Mouse (Mus musculus) layer of hippocampus, postnatal 10 days (tissue): ENCODE data around the gene Exosc9. TPM values are rescaled to one million over a fixed set of nuclear protein-coding genes. Genes with fewer than 3 reads are reported as not detected.
"Not testable (repeated sequence)": the region's sequence is repeated elsewhere in the genome, so short reads cannot be mapped to it uniquely, and the experiment has no call there.

Experiments used
- DNase-seq, 2 experiments: peaks; one replicate each; pipeline ENCODE4 v3.0.0; 2021; ENCODE audit warnings: low spot score in 2 of 2
- total RNA-seq, 2 experiments: library from RNA; stranded (reverse); gene quantifications; 2 replicates each; pipeline ENCODE4 v1.2.3; 2021

Exosc9 gene
- total RNA-seq, 2 experiments from 2014 or later, result 46.7 to 50.4 TPM

DNA sequence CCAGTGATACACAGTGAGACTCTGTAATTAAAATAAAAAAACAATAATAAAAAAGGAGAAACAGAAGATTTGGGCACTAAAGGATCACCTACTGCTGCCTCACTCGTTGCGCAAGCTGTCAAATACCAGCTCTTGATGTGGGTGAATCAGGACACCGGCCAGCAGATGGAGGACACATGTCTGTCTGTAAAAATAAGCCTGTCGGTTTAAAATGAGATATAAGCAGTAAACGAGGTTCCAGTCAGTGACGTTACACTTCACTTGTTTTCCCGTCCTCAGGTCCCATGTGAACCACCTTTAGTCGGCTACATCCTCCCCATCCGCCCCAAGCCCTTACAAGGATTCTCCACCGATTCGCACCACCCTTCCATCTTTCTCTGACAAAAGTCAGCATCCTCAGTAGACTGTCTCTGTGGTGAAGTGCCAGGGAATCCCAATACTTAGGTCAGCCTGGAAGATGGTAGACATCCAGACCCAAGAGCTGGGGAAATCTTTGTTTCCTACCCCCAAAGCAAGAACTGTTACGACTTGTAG lies 488 bp upstream of the Exosc9 start:
- no peak for DNase-seq

DNA sequence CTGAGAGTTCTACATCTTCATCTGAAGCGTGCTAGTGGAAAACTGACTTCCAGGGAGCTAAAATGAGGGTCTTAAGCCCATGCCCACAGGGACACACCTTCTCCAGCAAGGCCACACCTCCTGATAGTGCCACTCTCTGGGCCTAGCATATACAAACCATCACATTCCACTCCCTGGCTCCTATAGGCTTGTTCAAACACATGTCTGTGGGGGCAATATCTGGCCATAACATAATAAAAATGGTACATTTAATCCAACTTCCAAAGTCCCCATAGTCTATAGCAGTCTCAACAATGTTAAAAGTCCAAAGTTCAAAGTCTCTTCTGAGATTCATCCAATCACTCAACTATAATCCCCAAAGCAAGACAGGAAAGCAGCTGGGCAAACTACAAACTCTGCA lies 5.2 kb downstream of the Exosc9 start:
- DNase-seq, result no peak

DNA sequence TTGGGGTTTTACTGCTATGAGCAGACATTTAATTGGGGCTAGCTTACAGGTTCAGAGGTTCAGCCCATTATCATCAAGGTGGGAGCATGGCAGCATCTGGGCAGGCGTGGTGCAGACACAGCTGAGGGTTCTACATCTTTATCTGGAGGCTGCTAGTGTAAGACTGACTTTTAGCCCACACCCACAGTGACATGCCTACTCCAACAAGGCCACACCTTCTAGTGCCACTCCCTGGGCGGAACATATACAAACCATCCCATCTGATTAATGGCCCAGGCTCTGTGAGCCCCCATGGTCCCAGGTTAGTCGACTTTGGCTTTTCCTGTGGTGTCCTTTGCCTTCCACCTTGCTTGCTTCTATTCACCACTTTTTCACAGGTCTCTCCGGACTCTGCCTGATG lies 7.2 kb downstream of the Exosc9 start:
- DNase-seq, result no peak

DNA sequence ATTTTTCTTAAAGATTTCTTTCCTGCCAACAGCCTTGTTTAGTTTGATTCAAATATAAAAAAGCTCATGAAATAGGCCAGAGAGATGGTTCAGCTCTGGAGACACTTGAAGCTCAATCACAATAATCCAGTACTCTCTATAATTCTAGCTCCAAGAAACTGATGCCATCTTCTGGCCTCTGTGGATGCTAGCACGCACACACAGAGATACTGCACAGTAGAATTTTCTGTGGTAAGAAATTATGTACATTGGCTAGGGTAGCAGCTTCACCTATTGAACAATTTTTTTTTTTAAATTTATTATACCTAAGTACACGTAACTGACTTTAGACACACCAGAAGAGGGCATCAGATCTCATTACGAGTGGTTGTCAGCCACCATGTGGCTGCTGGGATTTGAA lies 11.3 kb downstream of the Exosc9 start:
- no peak for DNase-seq

DNA sequence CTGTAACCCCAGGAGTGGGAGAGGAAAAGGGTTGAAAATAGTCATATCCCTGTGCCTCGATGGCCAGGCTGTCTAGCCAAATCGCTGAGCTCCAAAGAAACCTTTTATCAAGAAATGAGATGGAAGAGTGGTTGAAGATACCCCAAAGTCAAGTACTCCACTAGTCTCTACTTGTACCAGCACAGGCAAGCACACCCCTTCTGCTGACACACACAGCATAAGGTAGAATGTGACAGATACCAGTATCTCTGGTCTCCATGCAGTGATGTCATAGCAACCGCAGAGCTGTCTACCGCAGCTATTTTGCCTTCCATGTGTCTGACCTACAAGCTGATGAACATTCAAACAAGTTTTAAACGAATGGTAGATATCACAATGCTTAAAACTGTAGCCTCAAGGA lies 17.4 kb downstream of the Exosc9 start:
- DNase-seq, result no peak

DNA sequence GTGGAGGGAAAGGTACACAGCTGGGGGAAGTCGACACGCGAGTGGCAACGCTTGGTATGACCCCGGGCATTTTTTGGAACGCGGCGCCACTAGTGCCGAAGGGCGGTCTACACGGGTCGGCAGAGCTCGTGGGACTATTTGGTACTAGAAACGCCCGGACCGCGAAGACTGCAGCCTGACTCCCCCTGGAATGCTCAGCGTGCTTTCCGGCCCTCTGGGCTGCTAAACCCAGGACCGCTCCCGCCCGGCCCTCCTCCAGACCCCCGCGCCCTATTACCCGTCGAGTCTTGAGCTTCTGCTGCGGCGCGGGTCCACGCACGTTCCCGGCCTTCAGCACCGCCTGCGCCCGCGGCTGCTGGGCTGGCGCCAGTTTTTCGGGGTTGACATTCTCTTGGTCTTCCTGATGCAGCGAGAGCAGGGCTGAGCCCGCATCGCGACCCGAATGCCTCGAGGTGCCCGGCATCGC lies 19.0 kb downstream of the Exosc9 start:
- no peak for DNase-seq

DNA sequence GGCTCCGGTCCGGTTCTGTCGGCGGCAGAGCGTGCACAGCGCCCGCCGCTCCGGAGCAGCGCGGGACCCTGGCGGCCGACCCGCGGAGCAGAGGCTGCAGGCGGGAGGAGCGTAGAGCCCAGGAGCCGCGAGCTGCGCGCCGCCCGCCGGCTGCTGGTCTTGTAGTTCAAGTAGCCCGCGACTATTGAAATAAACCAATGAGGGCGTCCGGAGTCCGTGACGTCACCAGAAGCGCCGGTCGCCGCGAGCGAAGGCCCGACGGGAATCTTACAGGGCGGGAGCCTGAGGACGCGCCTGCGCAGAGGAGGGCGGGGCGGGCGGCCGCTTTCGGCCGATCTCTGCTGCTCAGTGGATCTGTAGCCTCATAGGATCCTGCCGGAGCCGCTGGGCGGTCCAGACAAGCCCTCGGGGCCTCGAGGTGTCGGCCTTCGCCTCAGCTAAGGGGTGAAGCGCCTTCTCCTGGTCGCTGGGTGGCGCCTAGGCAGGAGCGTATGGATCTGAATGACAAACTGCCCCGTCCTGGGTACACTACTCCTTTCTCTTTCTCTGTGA lies 19.5 kb downstream of the Exosc9 start, which contains the start of gene Ccna2:
Gene Ccna2 (minus strand): TSS at position 324 of the 552 bp plus-strand sequence.
- peak; percentile 98 for DNase-seq

DNA sequence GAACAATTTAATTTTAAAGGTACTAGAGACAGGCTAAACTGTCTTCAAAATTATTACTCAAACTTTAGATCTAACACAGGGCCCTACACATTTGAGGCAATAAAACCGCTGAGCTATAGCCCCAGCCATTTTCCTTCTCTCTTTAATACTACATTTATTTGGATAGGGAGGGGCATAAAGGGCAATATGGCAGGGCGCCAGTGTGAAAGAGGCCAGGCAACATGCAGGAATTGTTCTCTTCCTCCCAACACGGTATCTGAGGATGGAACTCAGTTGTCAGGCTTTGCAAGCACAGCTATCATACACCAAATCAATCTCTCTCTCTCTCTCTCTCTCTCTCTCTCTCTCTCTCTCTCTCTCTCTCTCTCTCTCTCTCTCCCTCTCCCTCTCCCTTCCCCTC lies 46.4 kb downstream of the Exosc9 start:
- DNase-seq, result no peak

DNA sequence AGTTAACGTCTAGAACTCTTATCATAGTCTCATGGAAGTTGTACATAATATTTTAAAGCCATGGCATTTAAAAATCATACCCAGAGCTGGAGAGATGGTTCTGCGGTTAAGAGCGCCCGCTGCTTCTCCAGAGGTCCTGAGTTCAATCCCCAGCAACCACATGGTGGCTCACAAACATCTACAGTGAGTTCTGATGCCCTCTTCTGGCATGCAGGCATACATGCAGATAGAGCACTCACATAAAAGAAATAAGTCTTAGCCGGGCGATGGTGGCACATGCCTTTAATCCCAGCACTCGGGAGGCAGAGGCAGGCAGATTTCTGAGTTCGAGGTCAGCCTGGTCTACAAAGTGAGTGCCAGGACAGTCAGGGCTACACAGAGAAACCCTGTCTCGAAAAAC lies 47.4 kb downstream of the Exosc9 start:
- DNase-seq, result not testable (repeated sequence)

DNA sequence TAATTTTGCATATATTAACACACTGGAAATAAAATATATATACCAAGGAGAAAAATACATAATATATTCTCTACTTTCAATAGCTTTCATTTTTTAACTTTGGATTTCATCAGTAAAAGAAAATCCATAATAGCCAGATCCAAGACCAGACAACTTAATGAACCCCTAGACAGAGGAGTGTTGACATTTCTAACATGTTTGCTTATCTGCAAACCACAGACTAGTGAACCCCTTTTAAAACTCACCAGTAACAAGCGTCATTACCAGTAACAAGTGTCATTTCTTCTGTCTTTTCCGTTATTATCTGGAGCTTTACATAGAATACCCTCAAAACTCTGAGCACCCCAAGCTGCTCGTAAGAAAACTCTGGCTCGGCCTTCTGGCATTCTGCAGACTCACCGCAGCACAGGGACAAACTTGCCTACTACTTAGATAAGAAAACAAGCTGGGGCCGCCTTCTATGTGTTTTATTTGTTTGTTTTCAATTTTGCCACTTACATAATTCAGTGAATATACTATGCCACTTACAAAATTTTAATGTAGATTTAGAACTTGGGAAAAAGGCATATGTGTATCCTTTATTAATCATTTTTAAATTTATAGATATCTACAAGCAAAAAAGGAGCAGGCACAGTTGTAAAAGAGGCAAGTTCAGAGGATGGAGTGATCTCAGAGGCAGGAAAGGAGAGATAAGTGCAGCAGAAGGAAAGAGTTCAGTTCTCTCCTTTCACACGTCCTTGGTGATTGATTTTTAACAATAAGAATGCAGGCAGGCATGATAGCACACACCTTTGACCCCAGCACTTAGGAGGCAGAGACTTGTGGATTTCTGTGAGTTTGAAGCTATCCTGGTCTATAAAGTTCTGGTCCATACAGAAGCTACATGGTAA lies 53.7 kb downstream of the Exosc9 start:
- DNase-seq, result no peak

DNA sequence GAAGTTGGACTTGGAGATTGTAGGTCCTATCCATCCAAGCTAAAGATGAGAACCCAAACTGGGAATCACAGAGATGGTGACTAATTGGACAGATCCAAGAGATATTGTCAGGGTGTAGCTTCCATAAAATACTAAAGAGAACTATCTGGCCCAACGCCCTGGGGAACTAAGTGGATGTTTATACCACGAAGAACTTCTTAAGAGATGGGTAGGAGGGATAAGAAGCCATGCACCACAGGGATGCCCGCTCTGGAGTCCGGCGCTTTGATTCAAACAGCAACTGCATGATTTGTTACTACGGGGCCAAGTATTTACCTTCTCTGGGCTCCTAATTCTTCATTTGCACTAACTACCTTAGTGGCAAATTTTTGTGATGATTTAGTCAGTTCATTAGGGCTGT lies 60.3 kb downstream of the Exosc9 start:
- DNase-seq, result no peak

DNA sequence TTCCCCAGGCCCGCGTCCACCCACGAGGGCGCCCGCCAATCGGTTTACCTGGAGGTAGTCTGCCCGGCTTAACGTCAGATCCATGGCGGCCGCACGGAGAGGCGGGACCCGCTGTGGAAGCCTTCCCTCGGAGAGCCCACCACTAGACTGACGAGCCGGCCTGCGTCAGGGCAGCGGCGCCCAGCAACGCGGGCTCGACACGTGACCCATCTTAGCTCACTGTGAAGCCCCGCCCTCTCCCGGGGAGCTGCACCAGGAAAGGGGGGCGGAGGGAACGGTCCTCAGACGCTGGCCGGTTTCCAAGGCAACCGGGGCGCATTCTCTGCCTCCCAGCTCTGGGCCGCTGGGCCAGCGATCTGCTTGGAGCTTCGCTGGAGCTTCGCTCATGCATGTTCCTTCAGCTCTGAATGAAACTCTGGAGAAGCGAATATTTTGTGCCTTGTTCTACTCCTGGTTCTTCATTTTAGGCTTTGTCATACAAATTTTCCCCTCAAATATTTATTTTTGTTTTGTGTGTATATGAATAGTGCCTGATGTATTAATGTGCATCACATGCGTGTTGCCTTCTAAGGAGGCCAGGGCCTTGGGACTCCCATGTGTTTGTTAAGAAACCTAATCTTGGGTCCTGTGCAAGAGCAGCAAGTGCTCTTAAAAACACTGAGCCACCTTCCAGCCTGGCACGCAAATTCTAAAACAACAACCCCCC lies 60.9 kb downstream of the Exosc9 start, which contains the start of gene Bbs7:
Gene Bbs7 (minus strand): TSS at position 276 of the 706 bp plus-strand sequence.
- DNase-seq, result peak; percentile 93 to 96

DNA sequence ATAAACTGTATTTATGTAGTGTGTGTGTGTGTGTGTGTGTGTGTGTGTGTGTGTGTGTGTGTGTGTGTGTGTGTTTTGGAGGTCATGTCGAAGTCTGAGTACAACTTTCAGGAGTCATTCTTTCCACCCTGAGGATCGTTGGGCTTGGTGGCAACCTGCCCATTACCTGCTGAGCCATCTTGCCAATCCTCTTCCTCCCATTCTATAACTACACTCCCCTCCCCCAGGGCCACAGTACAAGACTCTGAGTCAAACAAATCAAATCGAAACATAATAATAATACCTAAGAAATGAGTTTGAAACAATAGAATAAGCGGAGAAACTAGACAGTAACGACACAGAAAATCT lies 61.5 kb downstream of the Exosc9 start:
- peak in 1 of 2 experiments; percentile 27 for DNase-seq

Other genes with a start within 250 kb of the Exosc9 start
- 10 to 100 TPM; 34.6 to 34.7 TPM for gene Anxa5, start 76.7 kb upstream of the Exosc9 start, total RNA-seq
- under 1 TPM in 1 of 2 experiments, not detected in 1; 0.55 TPM for gene 1810062G17Rik, start 76.7 kb upstream of the Exosc9 start, total RNA-seq
- 1 to 10 TPM; 1.2 to 1.9 TPM for gene Gm11549, start 30.8 kb upstream of the Exosc9 start, total RNA-seq
- 1 to 10 TPM; 6.7 to 8.7 TPM for gene Ccna2, start 19.5 kb downstream of the Exosc9 start, total RNA-seq
- gene Bbs7, start 60.9 kb downstream of the Exosc9 start, total RNA-seq, result 10 to 100 TPM; 14.1 to 14.8 TPM
- 10 to 100 TPM; 13.8 to 15.4 TPM for gene Trpc3, start 137.6 kb downstream of the Exosc9 start, total RNA-seq